Mouse (Mus musculus) erythroblast, embryonic 14.5 days (primary cell): ENCODE results near the gene Obox6. TPM values are rescaled to one million over a fixed set of nuclear protein-coding genes. Genes with fewer than 3 reads are reported as not detected.

Experiments used
- H3K27me3 ChIP-seq: 2 replicates; pipeline ENCODE4 v1.6.1; 2012; ENCODE audit warnings: inconsistent platforms; ENCODE audit not compliant: control insufficient read depth
- H3K36me3 ChIP-seq: 2 replicates; pipeline ENCODE4 v1.6.1; 2012; ENCODE audit warnings: mild to moderate bottlenecking, inconsistent platforms; ENCODE audit not compliant: control insufficient read depth
- H3K4me1 ChIP-seq: 2 replicates; pipeline ENCODE4 v1.6.1; 2012; ENCODE audit warnings: inconsistent platforms; ENCODE audit not compliant: control insufficient read depth
- H3K4me3 ChIP-seq: replicated peaks from 2 replicates; pipeline ENCODE3; 2012; ENCODE audit warnings: moderate library complexity, mild to moderate bottlenecking, inconsistent platforms
- H3K9me3 ChIP-seq: 2 replicates; pipeline ENCODE4 v1.6.1; 2012; ENCODE audit warnings: low read length, inconsistent platforms, mixed read lengths; ENCODE audit not compliant: control insufficient read depth
- GATA1 ChIP-seq: IDR thresholded peaks from 2 replicates; pipeline ENCODE4 v1.6.1; 2012; ENCODE audit warnings: low read length, inconsistent platforms, mixed read lengths
- TAL1 ChIP-seq: IDR thresholded peaks from 3 replicates; pipeline ENCODE4 v1.6.1; 2012; ENCODE audit warnings: low read length, inconsistent platforms, mixed read lengths
- polyA plus RNA-seq: library from polyadenylated mRNA; stranded (reverse); fragments of >175 nt; gene quantifications from 2 replicates; pipeline ENCODE4 v1.2.3, GENCODE M21; 2012

Obox6 gene
- polyA plus RNA-seq, result not detected in 2 replicates

GRCm38 (mm10) chr7:15839578-15839977, at the start of gene Obox6:
TSS of gene Obox6 (minus strand) at chr7:15839678.
- TF ChIP-seq GATA1 (no peak), TAL1 (no peak)
- H3K4me1 ChIP-seq, result no peaks in the 10 kb centered on the region
- peaks cover 5% of the 10 kb centered on the region for H3K9me3 ChIP-seq
- H3K36me3 ChIP-seq, result no peaks in the 10 kb centered on the region
- no peak within 1 kb of the TSS for H3K4me3 ChIP-seq
- H3K27me3 ChIP-seq, result no peaks in the 10 kb centered on the region

- no peak overlapping the region for H3K4me3 ChIP-seq
- no peaks in the 10 kb centered on the region; the same call in 1 of the 2 replicates for H3K4me1 ChIP-seq
- H3K36me3 ChIP-seq, result no peaks in the 10 kb centered on the region
- H3K27me3 ChIP-seq, result no peaks in the 10 kb centered on the region
- H3K9me3 ChIP-seq, result no peaks in the 10 kb centered on the region
- TF ChIP-seq GATA1 (no peak), TAL1 (no peak)
Measured at GRCm38 (mm10) chr7:15884127-15884526, 44.6 kb upstream of the Obox6 start.

GRCm38 (mm10) chr7:15882317-15882716, 42.8 kb upstream of the Obox6 start, which contains the start of gene Crxos:
TSS of gene Crxos (plus strand) at chr7:15882617.
- no peaks in the 10 kb centered on the region for H3K27me3 ChIP-seq
- TF ChIP-seq GATA1 (no peak), TAL1 (no peak)
- H3K36me3 ChIP-seq, result no peaks in the 10 kb centered on the region
- H3K4me1 ChIP-seq, result no peaks in the 10 kb centered on the region; the same call in 1 of the 2 replicates
- no peaks in the 10 kb centered on the region for H3K9me3 ChIP-seq
- H3K4me3 ChIP-seq, result no peak within 1 kb of the TSS

GRCm38 (mm10) chr7:15881831-15882230, 42.4 kb upstream of the Obox6 start:
- no peak for TF ChIP-seq TAL1
- TF ChIP-seq GATA1, result no peak
- Histone ChIP-seq H3K4me3 (no peak overlapping the region), H3K36me3 (no peaks in the 10 kb centered on the region), H3K27me3 (no peaks in the 10 kb centered on the region), H3K4me1 (no peaks in the 10 kb centered on the region; the same call in 1 of the 2 replicates), H3K9me3 (no peaks in the 10 kb centered on the region)

- H3K4me3 ChIP-seq, result no peak overlapping the region
- no peaks in the 10 kb centered on the region for H3K27me3 ChIP-seq
- H3K36me3 ChIP-seq, result no peaks in the 10 kb centered on the region
- no peaks in the 10 kb centered on the region; the same call in 1 of the 2 replicates for H3K4me1 ChIP-seq
- H3K9me3 ChIP-seq, result no peaks in the 10 kb centered on the region
- TF ChIP-seq TAL1, result no peak
- TF ChIP-seq GATA1, result no peak
Measured at GRCm38 (mm10) chr7:15881388-15881787, 41.9 kb upstream of the Obox6 start.

GRCm38 (mm10) chr7:15879756-15880155, 40.3 kb upstream of the Obox6 start, which contains the start of gene Crx:
TSS of gene Crx (minus strand) at chr7:15879968.
- Histone ChIP-seq H3K4me1 (no peaks in the 10 kb centered on the region; the same call in 1 of the 2 replicates), H3K27me3 (no peaks in the 10 kb centered on the region), H3K4me3 (no peak within 1 kb of the TSS), H3K9me3 (no peaks in the 10 kb centered on the region), H3K36me3 (no peaks in the 10 kb centered on the region)
- TF ChIP-seq GATA1, result no peak
- TF ChIP-seq TAL1, result no peak

GRCm38 (mm10) chr7:15864104-15864503, 24.6 kb upstream of the Obox6 start:
- no peak overlapping the region for H3K4me3 ChIP-seq
- TF ChIP-seq TAL1, result no peak
- TF ChIP-seq GATA1, result no peak
- H3K9me3 ChIP-seq, result no peaks in the 10 kb centered on the region; the same call in 1 of the 2 replicates
- no peaks in the 10 kb centered on the region for H3K4me1 ChIP-seq
- H3K27me3 ChIP-seq, result no peaks in the 10 kb centered on the region
- no peaks in the 10 kb centered on the region for H3K36me3 ChIP-seq

GRCm38 (mm10) chr7:15859657-15860056, 20.2 kb upstream of the Obox6 start:
- Histone ChIP-seq H3K36me3 (no peaks in the 10 kb centered on the region), H3K4me3 (no peak overlapping the region), H3K27me3 (no peaks in the 10 kb centered on the region), H3K4me1 (no peaks in the 10 kb centered on the region), H3K9me3 (no peaks in the 10 kb centered on the region)
- no peak for TF ChIP-seq GATA1

Other genes starting within 250 kb of the Obox6 start
- gene Obox3, start 199.8 kb downstream of the Obox6 start, polyA plus RNA-seq, result not detected in 2 replicates
- gene Obox5, start 89.5 kb downstream of the Obox6 start, polyA plus RNA-seq, result not detected in 2 replicates
- gene Crx, start 40.3 kb upstream of the Obox6 start, polyA plus RNA-seq, result not detected in 2 replicates
- gene Crxos, start 42.9 kb upstream of the Obox6 start, polyA plus RNA-seq, result 0.03 TPM in 1 of 2 replicates, not detected in the other
- 194 and 206 TPM in 2 replicates for gene Selenow, start 82.7 kb upstream of the Obox6 start, polyA plus RNA-seq
- 50.4 and 62.3 TPM in 2 replicates for gene Nop53, start 106.4 kb upstream of the Obox6 start, polyA plus RNA-seq
- gene Ehd2, start 127.9 kb upstream of the Obox6 start, polyA plus RNA-seq, result 0.09 and 0.13 TPM in 2 replicates
- 2.1 TPM in 2 replicates for gene Bicra, start 208.2 kb upstream of the Obox6 start, polyA plus RNA-seq
- 0.01 TPM in 1 of 2 replicates, not detected in the other for gene Zfp541, start 222.1 kb upstream of the Obox6 start, polyA plus RNA-seq